Mouse (Mus musculus): ENCODE data around the gene Rnase13. TPM values are rescaled to one million over a fixed set of nuclear protein-coding genes. Genes with fewer than 3 reads are reported as not detected.

The Rnase13 gene
- polyA plus RNA-seq, 1 experiment from 2014 or later, result not detected

- H3K9ac ChIP-seq (replicated peaks), result no peak overlapping the region
- 82% methylated on average over 10 of the region's 10 CpGs for WGBS
Observed at GRCm38 (mm10) chr14:51911301-51911700, 11.3 kb downstream of the Rnase13 start.

GRCm38 (mm10) chr14:51906102-51906501, 16.5 kb downstream of the Rnase13 start:
- Histone ChIP-seq H3K9me3 (no peaks in the 10 kb centered on the region), H3K4me2 (replicated peaks) (no peak overlapping the region), H3K27me3 (no peaks in the 10 kb centered on the region), H3K36me3 (no peaks in the 10 kb centered on the region), H3K27ac (no peak overlapping the region), H3K9ac (replicated peaks) (no peak overlapping the region), H3K4me3 (replicated peaks) (no peak overlapping the region), H3K4me1 (replicated peaks) (no peaks in the 10 kb centered on the region)
- no peak for ATAC-seq
- WGBS, result 96% methylated on average over 11 of the region's 11 CpGs

More at GRCm38 (mm10) chr14:51911301-51911700, 11.3 kb downstream of the Rnase13 start:
- H3K9me3 ChIP-seq, result no peaks in the 10 kb centered on the region
- peaks cover 25% of the 10 kb centered on the region for H3K4me1 ChIP-seq (replicated peaks)
- no peaks in the 10 kb centered on the region for H3K36me3 ChIP-seq
- H3K4me2 ChIP-seq (replicated peaks), result peak overlapping the region; percentile 99; the same call in 1 of the 2 replicates
- no peak for ATAC-seq
- H3K27ac ChIP-seq, result no peak overlapping the region
- peaks cover 7% of the 10 kb centered on the region for H3K27me3 ChIP-seq
- H3K4me3 ChIP-seq (replicated peaks), result no peak overlapping the region

- WGBS, result 70% methylated on average over 7 of the region's 7 CpGs
Observed at GRCm38 (mm10) chr14:51904706-51905105, 17.9 kb downstream of the Rnase13 start.

GRCm38 (mm10) chr14:51903782-51904181, 18.8 kb downstream of the Rnase13 start:
- Histone ChIP-seq H3K4me3 (replicated peaks) (no peak overlapping the region), H3K27ac (no peak overlapping the region), H3K4me1 (replicated peaks) (no peaks in the 10 kb centered on the region), H3K36me3 (no peaks in the 10 kb centered on the region), H3K4me2 (replicated peaks) (no peak overlapping the region), H3K27me3 (no peaks in the 10 kb centered on the region), H3K9me3 (no peaks in the 10 kb centered on the region), H3K9ac (replicated peaks) (no peak overlapping the region)
- ATAC-seq, result peak; percentile 41
- 89% methylated on average over 9 of the region's 9 CpGs for WGBS

More at GRCm38 (mm10) chr14:51904706-51905105, 17.9 kb downstream of the Rnase13 start:
- Histone ChIP-seq H3K4me1 (replicated peaks) (no peaks in the 10 kb centered on the region), H3K4me2 (replicated peaks) (no peak overlapping the region), H3K9ac (replicated peaks) (no peak overlapping the region), H3K9me3 (no peaks in the 10 kb centered on the region), H3K27ac (no peak overlapping the region), H3K27me3 (no peaks in the 10 kb centered on the region), H3K4me3 (replicated peaks) (no peak overlapping the region), H3K36me3 (no peaks in the 10 kb centered on the region)
- ATAC-seq, result no peak

GRCm38 (mm10) chr14:51902806-51903710, 19.5 kb downstream of the Rnase13 start:
- H3K9me3 ChIP-seq, result no peaks in the 10 kb centered on the region
- no peak overlapping the region for H3K4me2 ChIP-seq (replicated peaks)
- no peak overlapping the region for H3K4me3 ChIP-seq (replicated peaks)
- 64% methylated on average over 9 of the region's 9 CpGs for WGBS
- no peaks in the 10 kb centered on the region for H3K36me3 ChIP-seq
- no peaks in the 10 kb centered on the region for H3K4me1 ChIP-seq (replicated peaks)
- no peaks in the 10 kb centered on the region for H3K27me3 ChIP-seq
- no peak overlapping the region for H3K9ac ChIP-seq (replicated peaks)
- no peak overlapping the region for H3K27ac ChIP-seq
- ATAC-seq, result peak; percentile 75

- no peak for ATAC-seq
- 93% methylated on average over 1 of the region's 1 CpGs for WGBS
Observed at GRCm38 (mm10) chr14:51899351-51899750, 23.2 kb downstream of the Rnase13 start.

GRCm38 (mm10) chr14:51896539-51897170, 25.9 kb downstream of the Rnase13 start:
- H3K27ac ChIP-seq, result no peak overlapping the region
- no peaks in the 10 kb centered on the region for H3K27me3 ChIP-seq
- ATAC-seq, result no peak
- H3K4me3 ChIP-seq (replicated peaks), result no peak overlapping the region
- H3K9ac ChIP-seq (replicated peaks), result no peak overlapping the region
- no peaks in the 10 kb centered on the region for H3K4me1 ChIP-seq (replicated peaks)
- no peak overlapping the region for H3K4me2 ChIP-seq (replicated peaks)
- no peaks in the 10 kb centered on the region for H3K9me3 ChIP-seq
- H3K36me3 ChIP-seq, result peaks cover 37% of the 10 kb centered on the region
- WGBS, result 81% methylated on average over 8 of the region's 8 CpGs

More at GRCm38 (mm10) chr14:51899351-51899750, 23.2 kb downstream of the Rnase13 start:
- H3K9me3 ChIP-seq, result no peaks in the 10 kb centered on the region
- H3K36me3 ChIP-seq, result peaks cover 18% of the 10 kb centered on the region
- H3K27me3 ChIP-seq, result no peaks in the 10 kb centered on the region
- H3K27ac ChIP-seq, result no peak overlapping the region
- H3K4me3 ChIP-seq (replicated peaks), result no peak overlapping the region
- H3K4me1 ChIP-seq (replicated peaks), result no peaks in the 10 kb centered on the region
- H3K4me2 ChIP-seq (replicated peaks), result no peak overlapping the region
- H3K9ac ChIP-seq (replicated peaks), result no peak overlapping the region

GRCm38 (mm10) chr14:51896019-51896418, 26.6 kb downstream of the Rnase13 start:
- ATAC-seq, result no peak
- Histone ChIP-seq H3K4me3 (replicated peaks) (no peak overlapping the region), H3K9me3 (no peaks in the 10 kb centered on the region), H3K27ac (no peak overlapping the region), H3K9ac (replicated peaks) (no peak overlapping the region), H3K27me3 (no peaks in the 10 kb centered on the region), H3K36me3 (peaks cover 43% of the 10 kb centered on the region), H3K4me1 (replicated peaks) (no peaks in the 10 kb centered on the region), H3K4me2 (replicated peaks) (no peak overlapping the region)
- 86% methylated on average over 6 of the region's 6 CpGs for WGBS

GRCm38 (mm10) chr14:51895071-51895470, 27.5 kb downstream of the Rnase13 start:
- H3K36me3 ChIP-seq, result peaks cover 52% of the 10 kb centered on the region
- no peaks in the 10 kb centered on the region for H3K4me1 ChIP-seq (replicated peaks)
- no peaks in the 10 kb centered on the region for H3K27me3 ChIP-seq
- 78% methylated on average over 14 of the region's 14 CpGs for WGBS
- no peak overlapping the region for H3K27ac ChIP-seq
- no peak overlapping the region for H3K4me3 ChIP-seq (replicated peaks)
- no peaks in the 10 kb centered on the region for H3K9me3 ChIP-seq
- ATAC-seq, result no peak
- H3K4me2 ChIP-seq (replicated peaks), result no peak overlapping the region
- H3K9ac ChIP-seq (replicated peaks), result 0 out of 2 replicates have a peak overlapping the region, but pooled peaks have one; percentile 16

- Histone ChIP-seq H3K27ac (no peak overlapping the region), H3K4me3 (replicated peaks) (no peak overlapping the region), H3K9ac (replicated peaks) (no peak overlapping the region), H3K4me2 (replicated peaks) (no peak overlapping the region), H3K9me3 (no peaks in the 10 kb centered on the region), H3K27me3 (no peaks in the 10 kb centered on the region), H3K4me1 (replicated peaks) (no peaks in the 10 kb centered on the region), H3K36me3 (peaks cover 65% of the 10 kb centered on the region)
- WGBS, result 61% methylated on average over 3 of the region's 3 CpGs
- no peak for ATAC-seq
Observed at GRCm38 (mm10) chr14:51893809-51894208, 28.8 kb downstream of the Rnase13 start.

- Histone ChIP-seq H3K27me3 (no peaks in the 10 kb centered on the region), H3K4me3 (replicated peaks) (no peak overlapping the region), H3K4me2 (replicated peaks) (no peak overlapping the region), H3K27ac (no peak overlapping the region), H3K36me3 (peaks cover 70% of the 10 kb centered on the region), H3K9me3 (no peaks in the 10 kb centered on the region), H3K4me1 (replicated peaks) (no peaks in the 10 kb centered on the region), H3K9ac (replicated peaks) (no peak overlapping the region)
- 33% methylated on average over 10 of the region's 10 CpGs for WGBS
- 0 out of 2 replicates have a peak, but pooled peaks have one; percentile 32 for ATAC-seq
Observed at GRCm38 (mm10) chr14:51893094-51893794, 29.3 kb downstream of the Rnase13 start.

Measured in midbrain, embryonic 13.5 days (tissue).